Mouse (Mus musculus) neural tube, embryonic 13.5 days (tissue): ENCODE measurements around the gene Gm21988. TPM values are rescaled to one million over a fixed set of nuclear protein-coding genes. Genes with fewer than 3 reads are reported as not detected.

ENCODE experiments used
- ATAC-seq: fragments of 200-750 bp; cut with Nextera tagmentation; 2 replicates; pipeline ENCODE4 v1.8.0; 2017; ENCODE audit warnings: low read depth, mild to moderate bottlenecking, moderate TSS enrichment, moderate library complexity
- H3K27ac ChIP-seq: fragments of 300-500 bp; sonication (generic); replicated peaks from 2 replicates; pipeline ENCODE4 v1.5.1; 2015; ENCODE audit warnings: moderate library complexity, mild to moderate bottlenecking, inconsistent platforms
- H3K27me3 ChIP-seq: fragments of 300-500 bp; sonication (generic); 2 replicates; pipeline ENCODE4 v1.6.1; 2015; ENCODE audit warnings: mild to moderate bottlenecking, inconsistent platforms
- H3K36me3 ChIP-seq: fragments of 300-500 bp; sonication (generic); 2 replicates; pipeline ENCODE4 v1.6.1; 2015; ENCODE audit warnings: mild to moderate bottlenecking, inconsistent platforms
- H3K4me1 ChIP-seq: fragments of 300-500 bp; sonication (generic); replicated peaks from 2 replicates; pipeline ENCODE4 v1.6.1; 2015; ENCODE audit warnings: inconsistent platforms
- H3K4me2 ChIP-seq: fragments of 300-500 bp; sonication (generic); 2 replicates; pipeline ENCODE4 v1.6.1; 2015; ENCODE audit warnings: inconsistent platforms, mild to moderate bottlenecking, moderate library complexity
- H3K4me3 ChIP-seq: fragments of 300-500 bp; sonication (generic); 2 replicates; pipeline ENCODE4 v1.5.1; 2015; ENCODE audit warnings: mild to moderate bottlenecking, inconsistent platforms
- H3K9ac ChIP-seq: fragments of 300-500 bp; sonication (generic); 2 replicates; pipeline ENCODE4 v1.6.1; 2015; ENCODE audit warnings: moderate library complexity, mild to moderate bottlenecking, inconsistent platforms
- H3K9me3 ChIP-seq: fragments of 300-500 bp; sonication (generic); 2 replicates; pipeline ENCODE4 v1.6.1; 2016; ENCODE audit warnings: inconsistent platforms
- WGBS: fragments of 180-500 bp; shearing (Covaris S2); methylation state at CpG from one replicate; pipeline ENCODE4 v1.1.7; 2015; 5-methylcytosine and 5-hydroxymethylcytosine counted together
- polyA plus RNA-seq: library from polyadenylated mRNA; unstranded; fragments of >200 nt; fragmentation: Nextera tagmentation; extraction: Ambion mirVana; gene quantifications from 2 replicates; pipeline ENCODE4 v1.2.1, GENCODE M21; 2015

The Gm21988 gene
- polyA plus RNA-seq, 1 experiment from 2014 or later: 18.3 TPM

DNA sequence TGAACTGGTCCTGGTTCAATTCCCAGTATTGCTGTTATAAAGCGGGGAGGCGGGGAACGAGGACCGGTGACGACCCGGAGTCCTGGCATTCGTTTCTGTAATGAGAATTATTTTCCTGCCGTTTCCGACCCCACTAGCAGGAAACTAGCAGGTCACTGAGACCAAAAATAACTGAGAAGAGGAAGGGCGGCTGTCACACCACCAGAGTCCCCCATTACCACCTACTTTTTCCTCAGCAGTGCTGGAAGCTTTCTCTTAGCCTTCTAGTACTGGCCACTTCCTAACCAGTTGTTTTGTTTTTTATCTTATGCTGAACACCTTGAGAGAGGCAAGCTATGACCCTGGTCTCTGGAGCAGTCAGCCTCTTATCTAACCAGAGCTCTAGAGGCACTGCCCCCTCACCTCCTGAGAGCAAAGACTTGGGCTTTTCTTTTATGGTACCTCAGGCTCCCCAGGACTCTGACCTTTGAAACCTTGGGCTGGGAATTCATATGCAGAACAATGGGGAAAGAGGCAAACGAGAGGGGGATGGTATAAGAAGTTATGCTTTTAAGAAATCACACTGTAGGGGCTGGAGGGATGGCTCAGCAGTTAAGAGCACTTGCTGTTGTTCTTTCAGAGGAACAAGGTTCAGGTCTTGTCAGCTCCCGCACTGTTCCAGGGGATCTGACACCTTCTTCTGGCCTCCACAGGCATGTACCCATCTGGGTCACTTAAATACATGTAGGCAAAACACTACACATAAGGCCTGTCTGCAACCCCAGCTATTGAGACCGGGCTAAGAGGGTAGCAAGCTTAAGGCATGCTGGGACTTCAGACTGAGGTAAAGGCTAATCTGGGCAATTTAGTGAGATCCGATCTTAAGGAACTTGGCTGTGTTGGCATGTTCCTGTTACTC lies 17.8 kb downstream of the Gm21988 start:
- 10% methylated on average over 14 of the region's 14 CpGs for WGBS
- Histone ChIP-seq H3K27me3 (peaks cover 51% of the 10 kb centered on the region), H3K9ac (peak overlapping the region; percentile 83), H3K36me3 (peaks cover 17% of the 10 kb centered on the region), H3K4me1 (peaks cover 51% of the 10 kb centered on the region), H3K9me3 (no peaks in the 10 kb centered on the region), H3K4me2 (peak overlapping the region; percentile 88), H3K4me3 (peak overlapping the region; percentile 53), H3K27ac (peak overlapping the region; percentile 93)
- ATAC-seq: no peak

DNA sequence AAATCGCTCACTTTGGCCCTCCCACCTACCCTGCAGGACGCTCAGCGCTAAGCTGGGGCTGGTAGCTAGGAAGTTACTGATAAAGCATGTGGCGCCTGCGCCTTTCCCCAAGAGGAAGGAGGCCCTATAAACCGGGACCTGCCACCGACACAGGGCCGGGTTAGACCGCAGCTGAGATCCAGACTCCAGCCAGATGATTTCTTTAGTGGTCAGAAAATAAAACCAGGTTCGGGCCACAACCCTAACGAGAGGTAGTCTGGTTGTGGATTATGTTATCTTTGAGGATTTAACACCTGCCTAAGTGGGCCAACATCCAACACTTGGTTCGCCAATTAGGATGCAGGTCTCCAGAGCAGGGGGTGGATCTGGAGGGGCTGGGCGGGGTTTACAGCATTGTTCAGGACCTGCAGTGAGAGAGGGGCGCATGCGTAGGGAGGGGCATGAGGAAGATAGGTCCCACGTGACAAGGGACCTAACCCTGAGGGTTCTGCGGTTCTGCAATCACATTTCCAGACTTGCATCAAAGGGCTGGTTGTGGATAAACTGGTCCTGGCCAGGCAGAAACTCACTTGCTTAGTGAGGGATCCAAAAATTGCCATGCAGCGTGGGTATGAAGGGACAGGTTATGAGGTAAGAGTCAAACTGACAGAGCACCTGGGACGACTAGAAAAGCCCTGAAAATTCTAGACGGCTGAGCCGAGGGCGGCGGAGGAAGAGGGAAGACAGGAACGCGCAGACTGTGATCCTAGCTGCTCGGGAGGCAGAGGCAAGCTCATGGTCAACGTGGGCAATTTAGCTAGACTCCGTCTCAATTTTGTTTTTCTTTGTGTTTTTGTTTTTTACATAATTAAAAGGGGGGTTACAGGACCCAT lies 18.7 kb downstream of the Gm21988 start, which contains the start of gene Slc16a13:
Gene Slc16a13 (minus strand): TSS at position 334 of the 872 bp plus-strand sequence.
- H3K36me3 ChIP-seq: peaks cover 22% of the 10 kb centered on the region
- peaks cover 51% of the 10 kb centered on the region for H3K27me3 ChIP-seq
- peak within 1 kb of the TSS; percentile 83 for H3K9ac ChIP-seq
- peak within 1 kb of the TSS; percentile 88 for H3K4me2 ChIP-seq
- peak within 1 kb of the TSS; percentile 93 for H3K27ac ChIP-seq
- H3K9me3 ChIP-seq: no peaks in the 10 kb centered on the region
- peaks cover 42% of the 10 kb centered on the region for H3K4me1 ChIP-seq
- peak within 1 kb of the TSS; percentile 53 for H3K4me3 ChIP-seq
- peak; percentile 94 for ATAC-seq
- 0% methylated on average over 28 of the region's 28 CpGs for WGBS

DNA sequence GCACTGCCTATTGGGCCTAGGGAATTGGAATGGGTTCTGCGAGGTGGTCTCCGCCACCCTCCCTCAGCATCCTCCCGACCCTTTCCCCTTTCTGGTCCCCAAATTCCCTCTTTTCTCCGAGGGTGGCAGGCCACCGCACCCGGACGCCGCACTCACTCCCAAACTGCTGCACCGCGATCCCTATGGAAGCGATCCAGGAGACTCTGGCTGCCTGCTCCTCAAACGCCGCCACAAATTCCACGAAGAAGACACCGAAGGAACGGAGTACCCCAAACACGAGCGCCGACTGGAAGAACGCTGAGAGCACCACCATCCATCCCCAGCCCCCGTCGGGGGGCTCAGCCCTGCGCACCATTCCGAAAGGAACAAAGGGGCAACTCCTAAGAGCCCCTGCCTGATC lies 19.3 kb downstream of the Gm21988 start:
- Histone ChIP-seq H3K4me3 (peak overlapping the region; percentile 53), H3K4me1 (peaks cover 41% of the 10 kb centered on the region), H3K4me2 (peak overlapping the region; percentile 88), H3K36me3 (peaks cover 22% of the 10 kb centered on the region), H3K27ac (peak overlapping the region; percentile 93), H3K9me3 (no peaks in the 10 kb centered on the region), H3K9ac (peak overlapping the region; percentile 83), H3K27me3 (peaks cover 51% of the 10 kb centered on the region)
- 1% methylated on average over 24 of the region's 24 CpGs for WGBS
- no peak for ATAC-seq

DNA sequence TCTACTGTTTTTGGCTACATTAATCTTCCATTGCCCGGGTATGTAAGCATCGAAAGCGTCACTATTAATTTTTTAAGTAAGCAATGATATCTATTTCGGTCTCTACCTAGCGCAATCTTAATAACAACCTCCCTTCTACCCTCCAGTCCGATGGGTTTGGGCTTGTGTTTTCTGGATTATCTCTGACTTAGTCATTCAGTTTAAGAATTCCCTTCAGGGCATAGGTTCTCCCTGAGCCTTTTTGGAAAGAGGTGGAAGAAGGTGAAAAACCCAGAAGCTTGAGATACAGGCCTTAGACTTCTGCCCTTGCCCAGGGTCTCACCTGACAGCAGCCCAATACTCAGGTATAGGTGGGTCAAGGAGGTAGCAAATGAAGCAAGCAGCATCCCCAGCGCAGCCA lies 19.8 kb downstream of the Gm21988 start:
- no peaks in the 10 kb centered on the region for H3K9me3 ChIP-seq
- H3K36me3 ChIP-seq: peaks cover 22% of the 10 kb centered on the region
- peaks cover 51% of the 10 kb centered on the region for H3K27me3 ChIP-seq
- peak overlapping the region; percentile 83 for H3K9ac ChIP-seq
- peaks cover 46% of the 10 kb centered on the region for H3K4me1 ChIP-seq
- peak overlapping the region; percentile 93 for H3K27ac ChIP-seq
- no peak for ATAC-seq
- peak overlapping the region; percentile 88 for H3K4me2 ChIP-seq
- H3K4me3 ChIP-seq: peak overlapping the region; percentile 53
- 56% methylated on average over 7 of the region's 7 CpGs for WGBS

DNA sequence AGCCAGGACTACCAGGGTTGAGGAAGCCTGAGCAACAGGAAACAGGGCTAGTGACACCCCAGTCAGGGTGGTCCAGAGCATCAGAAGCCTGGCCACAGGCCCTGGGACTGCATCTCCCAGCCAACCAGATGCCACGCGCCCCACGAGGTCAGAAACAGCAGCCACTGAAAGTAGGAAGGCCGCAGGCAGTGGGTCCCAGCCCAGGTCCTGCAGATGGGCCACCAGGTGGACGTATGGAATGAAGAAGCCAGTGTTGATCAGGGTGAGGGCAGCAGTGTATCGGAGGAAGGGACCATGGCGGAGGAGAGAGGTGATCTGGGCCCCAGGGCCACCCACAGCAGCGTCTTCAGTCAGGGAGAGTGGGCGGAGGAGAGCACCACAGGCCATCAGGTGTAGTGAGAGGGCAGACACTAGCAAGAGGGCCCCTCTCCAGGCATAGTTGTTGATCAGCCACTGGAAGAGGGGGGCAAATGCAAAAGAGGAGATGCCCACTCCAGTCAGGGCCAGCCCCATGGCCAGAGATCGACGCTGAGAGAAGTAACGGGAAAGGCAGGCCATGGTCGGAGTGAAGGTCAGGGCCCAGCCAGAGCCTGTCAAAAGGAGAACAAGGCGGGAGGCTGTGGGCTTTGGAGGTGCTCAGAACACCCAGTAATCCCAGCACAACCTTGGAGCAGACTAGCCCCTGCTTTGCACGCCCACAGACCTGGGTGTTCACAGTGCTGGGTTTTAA lies 20.7 kb downstream of the Gm21988 start:
- no peaks in the 10 kb centered on the region for H3K9me3 ChIP-seq
- H3K4me1 ChIP-seq: peaks cover 56% of the 10 kb centered on the region
- H3K27me3 ChIP-seq: peaks cover 51% of the 10 kb centered on the region
- H3K4me2 ChIP-seq: peak overlapping the region; percentile 88
- H3K9ac ChIP-seq: peak overlapping the region; percentile 26
- 90% methylated on average over 15 of the region's 15 CpGs for WGBS
- peak overlapping the region; percentile 53 for H3K4me3 ChIP-seq
- H3K27ac ChIP-seq: no peak overlapping the region
- ATAC-seq: no peak
- H3K36me3 ChIP-seq: peaks cover 22% of the 10 kb centered on the region

DNA sequence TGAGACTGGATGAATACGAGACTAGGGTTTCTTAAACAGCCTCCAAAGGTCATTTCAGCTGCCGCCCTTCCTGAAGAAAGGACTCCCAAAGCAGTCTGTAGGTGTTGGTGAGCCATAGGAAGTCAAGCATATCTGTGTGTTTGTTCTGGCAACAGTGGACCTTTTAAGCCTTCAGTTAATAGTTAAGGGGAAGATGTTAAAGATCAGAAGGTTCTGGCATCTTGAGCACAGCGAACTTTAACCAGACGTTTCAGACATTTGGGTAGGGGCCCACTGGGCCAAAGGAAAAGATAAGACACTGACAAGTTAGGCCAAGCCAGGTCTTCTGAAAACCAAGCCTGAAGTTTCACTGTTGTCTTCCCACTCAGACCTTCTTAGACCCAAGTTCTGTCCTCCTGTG lies 21.6 kb downstream of the Gm21988 start:
- no peak for ATAC-seq

DNA sequence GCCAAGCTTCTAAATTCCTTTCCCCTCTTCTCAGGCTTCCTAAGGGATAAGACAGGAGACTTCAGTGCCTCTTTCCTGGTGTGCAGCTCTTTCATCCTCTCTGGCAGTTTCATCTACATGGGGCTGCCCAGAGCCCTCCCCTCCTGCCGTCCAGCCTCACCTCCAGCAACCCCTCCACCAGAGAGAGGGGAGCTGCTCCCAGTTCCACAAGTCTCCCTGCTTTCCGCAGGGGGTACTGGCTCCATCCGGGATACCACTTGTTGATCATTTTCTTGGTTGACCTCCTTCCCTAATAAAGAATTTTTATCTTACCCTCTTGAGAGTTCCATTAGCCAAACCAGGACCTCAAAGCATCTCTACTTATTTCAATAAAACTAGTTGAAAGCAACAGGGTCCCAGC lies 23.5 kb downstream of the Gm21988 start:
- no peak overlapping the region for H3K4me3 ChIP-seq
- peaks cover 69% of the 10 kb centered on the region for H3K27me3 ChIP-seq
- H3K9ac ChIP-seq: no peak overlapping the region
- ATAC-seq: no peak
- no peak overlapping the region for H3K4me2 ChIP-seq
- peaks cover 46% of the 10 kb centered on the region for H3K4me1 ChIP-seq
- WGBS: 54% methylated on average over 3 of the region's 3 CpGs
- no peak overlapping the region for H3K27ac ChIP-seq
- H3K9me3 ChIP-seq: no peaks in the 10 kb centered on the region
- H3K36me3 ChIP-seq: peaks cover 22% of the 10 kb centered on the region

More for the DNA sequence above, 21.6 kb downstream of the Gm21988 start:
- 89% methylated on average over 4 of the region's 4 CpGs for WGBS
- no peak overlapping the region for H3K4me3 ChIP-seq
- H3K27me3 ChIP-seq: peaks cover 54% of the 10 kb centered on the region
- H3K9ac ChIP-seq: no peak overlapping the region
- peaks cover 22% of the 10 kb centered on the region for H3K36me3 ChIP-seq
- H3K4me2 ChIP-seq: no peak overlapping the region; the same call in 1 of the 2 replicates
- H3K27ac ChIP-seq: no peak overlapping the region
- H3K9me3 ChIP-seq: no peaks in the 10 kb centered on the region
- H3K4me1 ChIP-seq: peaks cover 59% of the 10 kb centered on the region

DNA sequence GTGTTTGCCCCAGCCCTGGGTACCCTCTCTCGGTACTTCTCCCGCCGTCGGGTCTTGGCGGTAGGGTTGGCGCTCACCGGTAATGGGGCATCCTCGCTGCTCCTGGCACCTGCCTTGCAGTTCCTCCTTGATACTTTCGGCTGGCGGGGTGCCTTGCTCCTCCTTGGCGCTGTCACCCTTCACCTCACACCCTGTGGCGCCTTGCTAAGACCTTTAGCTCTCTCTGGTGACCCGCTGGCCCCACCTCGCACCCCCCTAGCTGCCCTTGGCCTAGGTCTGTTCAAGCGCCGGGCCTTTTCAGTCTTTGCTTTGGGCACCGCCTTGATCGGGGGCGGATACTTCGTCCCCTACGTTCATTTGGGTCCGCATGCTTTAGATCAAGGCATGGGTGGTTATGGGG lies 24.3 kb downstream of the Gm21988 start:
- 0 out of 2 replicates have a peak overlapping the region, but pooled peaks have one; percentile 32 for H3K4me3 ChIP-seq
- peaks cover 46% of the 10 kb centered on the region for H3K4me1 ChIP-seq
- no peak for ATAC-seq
- peaks cover 74% of the 10 kb centered on the region for H3K27me3 ChIP-seq
- no peak overlapping the region for H3K27ac ChIP-seq
- H3K4me2 ChIP-seq: no peak overlapping the region
- WGBS: 13% methylated on average over 22 of the region's 22 CpGs
- H3K9ac ChIP-seq: peak overlapping the region; percentile 9; the same call in 1 of the 2 replicates
- no peaks in the 10 kb centered on the region for H3K9me3 ChIP-seq
- peaks cover 22% of the 10 kb centered on the region for H3K36me3 ChIP-seq

DNA sequence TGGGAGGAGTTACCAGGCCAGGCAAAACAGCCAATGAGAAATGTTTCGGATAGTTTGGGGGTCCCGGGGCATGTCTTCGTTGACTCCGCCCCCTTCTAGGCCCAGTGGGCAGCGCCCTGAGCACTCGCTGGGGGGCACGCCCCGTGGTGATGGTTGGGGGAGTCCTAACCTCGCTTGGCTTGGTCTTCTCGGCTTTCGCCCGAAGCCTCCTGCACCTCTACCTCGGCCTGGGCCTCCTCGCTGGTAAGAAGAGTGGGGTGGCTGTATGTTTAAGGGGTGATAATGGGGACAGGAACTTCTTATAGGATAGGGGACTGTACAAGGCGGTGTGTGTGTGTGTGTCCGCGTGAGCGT lies 24.8 kb downstream of the Gm21988 start:
- Histone ChIP-seq H3K9ac (peak overlapping the region; percentile 55), H3K27me3 (peaks cover 74% of the 10 kb centered on the region), H3K9me3 (no peaks in the 10 kb centered on the region), H3K4me1 (peaks cover 42% of the 10 kb centered on the region), H3K36me3 (peaks cover 22% of the 10 kb centered on the region), H3K27ac (no peak overlapping the region), H3K4me3 (peak overlapping the region; percentile 32), H3K4me2 (peak overlapping the region; percentile 61)
- 5% methylated on average over 18 of the region's 18 CpGs for WGBS
- ATAC-seq: no peak

DNA sequence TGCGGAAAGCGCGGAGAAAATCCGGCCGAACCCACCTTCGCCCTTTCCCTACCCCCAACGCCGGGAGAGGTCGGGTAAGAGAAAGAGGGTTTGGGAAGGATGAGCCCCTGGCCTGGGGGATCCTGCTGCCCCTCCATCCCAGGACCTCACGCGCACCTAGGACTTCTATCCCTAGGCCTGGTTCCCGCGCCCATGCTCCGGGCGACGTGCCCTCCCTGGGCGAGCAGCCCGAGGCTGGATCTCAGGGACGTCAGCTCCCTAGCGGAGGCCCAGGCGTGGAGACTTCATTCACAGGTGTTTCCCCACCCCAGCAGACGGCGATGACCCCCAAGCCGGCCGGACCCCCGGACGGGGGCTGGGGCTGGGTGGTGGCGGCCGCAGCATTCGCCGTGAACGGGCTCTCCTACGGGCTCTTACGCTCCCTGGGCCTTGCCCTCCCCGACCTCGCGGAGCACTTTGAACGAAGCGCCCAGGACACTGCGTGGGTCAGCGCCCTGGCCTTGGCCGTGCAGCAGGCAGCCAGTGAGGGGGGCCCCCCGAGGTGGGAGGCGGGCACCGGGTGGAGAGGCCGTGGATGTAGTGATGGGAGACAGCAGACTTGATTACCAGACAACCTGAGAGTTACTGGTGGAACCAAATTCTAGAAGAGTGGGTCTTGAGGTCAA lies 25.3 kb downstream of the Gm21988 start:
- Histone ChIP-seq H3K4me1 (peaks cover 36% of the 10 kb centered on the region), H3K4me2 (peak overlapping the region; percentile 61), H3K4me3 (peak overlapping the region; percentile 32), H3K9ac (peak overlapping the region; percentile 55), H3K27ac (no peak overlapping the region), H3K9me3 (no peaks in the 10 kb centered on the region), H3K36me3 (peaks cover 22% of the 10 kb centered on the region), H3K27me3 (peaks cover 74% of the 10 kb centered on the region)
- WGBS: under 1% methylated on average over 46 of the region's 46 CpGs
- ATAC-seq: peak; percentile 62

DNA sequence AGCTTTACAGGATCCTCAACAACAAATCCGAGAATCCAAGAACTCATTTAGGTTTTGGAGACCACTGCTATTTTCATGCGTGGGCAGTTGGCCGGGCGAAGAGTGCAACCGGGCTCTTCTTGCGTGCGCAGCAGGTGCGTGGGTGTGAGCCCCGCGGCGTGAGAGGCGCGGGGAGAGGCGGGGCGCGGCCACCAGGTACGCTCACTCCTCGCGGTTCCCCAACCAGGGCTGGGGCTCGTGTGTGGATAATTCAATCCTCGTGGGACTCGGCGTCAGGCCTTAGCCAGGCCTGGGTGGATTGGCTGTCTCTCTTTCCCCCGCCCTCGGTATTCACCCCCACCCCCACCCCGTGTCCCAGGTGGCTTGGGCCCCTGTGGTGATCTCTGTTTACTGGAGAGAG lies 25.9 kb downstream of the Gm21988 start:
- peaks cover 31% of the 10 kb centered on the region for H3K4me1 ChIP-seq
- H3K27ac ChIP-seq: no peak overlapping the region
- peak overlapping the region; percentile 55 for H3K9ac ChIP-seq
- peak overlapping the region; percentile 32 for H3K4me3 ChIP-seq
- H3K9me3 ChIP-seq: no peaks in the 10 kb centered on the region
- peaks cover 22% of the 10 kb centered on the region for H3K36me3 ChIP-seq
- WGBS: 5% methylated on average over 26 of the region's 26 CpGs
- peaks cover 74% of the 10 kb centered on the region for H3K27me3 ChIP-seq
- H3K4me2 ChIP-seq: peak overlapping the region; percentile 61
- ATAC-seq: peak; percentile 17
